Mouse (Mus musculus) liver, embryonic 14.5 days (tissue): ENCODE data around the gene Gm2832. TPM values are rescaled to one million over a fixed set of nuclear protein-coding genes. Genes with fewer than 3 reads are reported as not detected.
"Not testable (repeated sequence)": the region's sequence is repeated elsewhere in the genome, so short reads cannot be mapped to it uniquely, and the experiment has no call there.

Experiments
- ATAC-seq: fragments of 200-750 bp; cut with Nextera tagmentation; 2 replicates; pipeline ENCODE4 v1.8.0; 2017; ENCODE audit warnings: moderate number of reproducible peaks, mild to moderate bottlenecking, moderate library complexity; ENCODE audit not compliant: insufficient read depth
- DNase-seq, 3 experiments: peaks; one replicate each; pipeline ENCODE4 v3.0.0-alpha.2; 2012 to 2013; ENCODE audit warnings: low read depth in 3 of 3, low spot score in 3 of 3
- H3K27ac ChIP-seq: fragments of 300-500 bp; sonication (generic); 2 replicates; pipeline ENCODE4 v1.5.1; 2014; ENCODE audit warnings: moderate library complexity, mild to moderate bottlenecking, control low read depth, inconsistent platforms
- H3K27me3 ChIP-seq: fragments of 300-500 bp; sonication (generic); 2 replicates; pipeline ENCODE4 v1.6.1; 2014; ENCODE audit warnings: mild to moderate bottlenecking, low read length, moderate library complexity; ENCODE audit not compliant: control insufficient read depth, insufficient read depth
- H3K36me3 ChIP-seq: fragments of 300-500 bp; sonication (generic); replicated peaks from 2 replicates; pipeline ENCODE4 v1.6.1; 2014; ENCODE audit warnings: low read depth; ENCODE audit not compliant: control insufficient read depth, insufficient read depth
- H3K4me1 ChIP-seq, 2 experiments: fragments of 200-500 bp in 1 of 2; fragments of 300-500 bp in 1 of 2; sonication (generic) in 1 of 2; replicated peaks; 2 replicates each; pipeline ENCODE4 v1.6.1; 2012 to 2014; ENCODE audit warnings: antibody characterized with exemption in 1 of 2, inconsistent platforms in 1 of 2, low read length in 1 of 2; ENCODE audit not compliant: control insufficient read depth in 2 of 2, insufficient read depth in 2 of 2
- H3K4me2 ChIP-seq: fragments of 300-500 bp; sonication (generic); 2 replicates; pipeline ENCODE4 v1.6.1; 2014; ENCODE audit warnings: low read depth, mild to moderate bottlenecking, control low read depth, moderate library complexity
- H3K4me3 ChIP-seq, 2 experiments: fragments of 200-500 bp in 1 of 2; fragments of 300-500 bp in 1 of 2; sonication (generic) in 1 of 2; 2 replicates each; pipeline ENCODE4 v1.5.1; 2012 to 2014; ENCODE audit warnings: low read depth in 2 of 2, low read length in 2 of 2, mild to moderate bottlenecking in 2 of 2, control low read depth in 1 of 2, inconsistent platforms in 1 of 2, moderate library complexity in 1 of 2; ENCODE audit not compliant: insufficient read depth in 1 of 2
- H3K9ac ChIP-seq: fragments of 300-500 bp; sonication (generic); replicated peaks from 2 replicates; pipeline ENCODE4 v1.6.1; 2014; ENCODE audit warnings: mild to moderate bottlenecking, control low read depth, moderate library complexity
- H3K9me3 ChIP-seq: fragments of 300-500 bp; sonication (generic); 2 replicates; pipeline ENCODE4 v1.6.1; 2016; ENCODE audit warnings: low read length, mixed read lengths; ENCODE audit not compliant: control insufficient read depth
- CTCF ChIP-seq: IDR thresholded peaks from 2 replicates; pipeline ENCODE4 v1.5.1; 2016; ENCODE audit warnings: antibody characterized with exemption, low read depth, control low read depth
- WGBS: fragments of 180-500 bp; shearing (Covaris S2); extraction: QIAGEN DNeasy Blood & Tissue Kit; methylation state at CpG from one replicate; pipeline ENCODE4 v1.1.7; 2014; ENCODE audit not compliant: insufficient replicate concordance; 5-methylcytosine and 5-hydroxymethylcytosine counted together
- polyA plus RNA-seq, 2 experiments: library from polyadenylated mRNA; depleted of rRNA in 1 of 2; stranded (reverse) in 1 of 2; unstranded in 1 of 2; fragments of >200 nt; fragmentation: Nextera tagmentation in 1 of 2; extraction: Ambion mirVana in 1 of 2; gene quantifications; 2 replicates each; pipeline versions ENCODE4 v1.2.1 to v1.2.3; 2012 to 2014

Gm2832 gene
- polyA plus RNA-seq (2012; rRNA removed) (not detected in 2 replicates), polyA plus RNA-seq (2014; fragmentation: Nextera tagmentation; extraction: Ambion mirVana) (not detected in 2 replicates)

DNA sequence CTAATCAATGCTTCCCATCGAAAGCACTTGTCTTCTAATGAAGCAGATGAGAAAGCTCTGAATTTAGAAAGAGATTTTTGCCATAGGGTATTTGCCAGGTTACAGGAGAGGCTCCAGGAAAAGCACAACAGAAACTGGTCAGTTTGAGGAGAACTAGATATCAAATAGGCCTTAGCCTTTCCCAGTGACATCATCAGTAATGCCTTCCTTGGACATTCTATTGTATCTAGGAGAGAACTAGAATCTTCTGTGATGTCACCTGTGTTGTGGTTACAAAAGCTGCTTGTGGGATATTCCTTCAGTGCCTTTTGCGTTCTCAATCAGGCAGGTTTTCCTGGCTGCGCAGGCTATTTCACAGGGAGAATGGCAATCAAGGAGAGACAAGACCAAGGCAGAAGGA is at the start of gene Gm2832:
Gm2832 (plus strand) TSS at position 301 of the 400 bp plus-strand sequence.
- H3K9ac ChIP-seq, DNase-seq: not testable (repeated sequence)
- 70% methylated on average over 2 of the region's 3 CpGs for WGBS

GRCm38 (mm10) chr14:41263296-41263695 is 15.3 kb upstream of the Gm2832 start:
- not testable (repeated sequence) for H3K27me3 ChIP-seq, H3K9ac ChIP-seq, H3K4me1 ChIP-seq, H3K27ac ChIP-seq, ATAC-seq, H3K36me3 ChIP-seq, H3K4me3 ChIP-seq, H3K9me3 ChIP-seq, H3K4me2 ChIP-seq, DNase-seq
- 28% methylated on average over 3 of the region's 4 CpGs for WGBS
- TF ChIP-seq CTCF: 0 out of 2 replicates have a peak, but pooled peaks have one; percentile 7

More for the DNA sequence above, at the start of gene Gm2832:
- H3K27ac ChIP-seq, H3K4me3 ChIP-seq, H3K4me1 ChIP-seq, H3K27me3 ChIP-seq, H3K4me2 ChIP-seq, H3K36me3 ChIP-seq, H3K9me3 ChIP-seq, ATAC-seq: not testable (repeated sequence)

GRCm38 (mm10) chr14:41263853-41264755 is 14.5 kb upstream of the Gm2832 start:
- H3K4me3 ChIP-seq: not testable (repeated sequence)

DNA sequence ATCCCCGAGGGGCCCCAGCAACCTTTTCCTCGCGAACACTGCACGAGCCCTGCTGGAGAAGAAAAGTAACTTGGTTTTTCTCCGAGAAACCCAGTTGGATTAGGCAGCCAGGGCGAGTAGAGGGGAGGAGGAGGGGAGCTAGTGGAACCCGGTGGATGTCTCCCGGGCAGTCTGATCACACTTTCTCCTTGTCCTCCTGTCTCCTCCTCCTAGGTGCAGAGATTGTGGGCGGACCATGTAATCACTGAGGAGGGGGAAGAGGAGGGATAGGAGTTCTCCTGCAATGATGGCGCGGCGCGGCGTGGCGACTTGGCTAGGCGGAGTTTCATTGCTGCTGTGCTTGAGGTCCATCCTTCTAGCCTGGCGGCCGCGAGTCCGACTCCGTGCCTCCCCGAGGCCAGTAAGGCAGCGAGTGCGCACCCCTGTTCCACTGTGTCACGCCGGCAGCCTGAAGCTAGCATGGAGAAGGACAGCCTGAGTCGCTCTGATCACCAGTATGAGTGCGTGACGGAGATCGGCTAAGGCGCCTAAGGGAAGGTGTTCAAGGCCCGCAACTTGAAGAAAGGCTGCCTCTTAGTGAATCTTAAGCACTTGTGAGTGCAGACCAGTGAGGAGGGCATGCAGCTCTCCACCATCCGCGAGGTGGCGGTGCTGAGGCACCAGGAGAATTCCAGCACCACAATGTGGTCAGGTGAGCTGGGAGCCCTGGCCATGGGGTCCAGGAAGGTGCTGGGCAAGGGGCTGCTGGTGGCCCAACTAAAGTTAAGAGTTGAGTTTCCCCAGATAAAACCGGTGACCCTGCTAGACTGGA is 13.6 kb upstream of the Gm2832 start:
- not testable (repeated sequence) for H3K4me3 ChIP-seq, DNase-seq, H3K9ac ChIP-seq, H3K36me3 ChIP-seq, H3K27me3 ChIP-seq, ATAC-seq, H3K4me2 ChIP-seq, H3K27ac ChIP-seq, H3K4me1 ChIP-seq, H3K9me3 ChIP-seq
- WGBS: under 1% methylated on average over 20 of the region's 36 CpGs

More at GRCm38 (mm10) chr14:41263853-41264755, 14.5 kb upstream of the Gm2832 start:
- H3K4me1 ChIP-seq, H3K27ac ChIP-seq, DNase-seq, H3K9ac ChIP-seq, H3K36me3 ChIP-seq, H3K27me3 ChIP-seq, ATAC-seq, H3K9me3 ChIP-seq, H3K4me2 ChIP-seq: not testable (repeated sequence)
- WGBS: 3% methylated on average over 26 of the region's 29 CpGs

- 33% methylated on average over 1 of the region's 1 CpGs for WGBS
- ATAC-seq: not testable (repeated sequence)
Measured at GRCm38 (mm10) chr14:41285965-41286364, 7.4 kb downstream of the Gm2832 start.

More at GRCm38 (mm10) chr14:41285965-41286364, 7.4 kb downstream of the Gm2832 start:
- H3K9me3 ChIP-seq, H3K9ac ChIP-seq, DNase-seq, H3K36me3 ChIP-seq, H3K4me2 ChIP-seq, H3K4me3 ChIP-seq, H3K27ac ChIP-seq, H3K27me3 ChIP-seq, H3K4me1 ChIP-seq: not testable (repeated sequence)

Other genes with a start within 250 kb of the Gm2832 start
- not detected in 2 replicates for gene Dydc2, start 209.6 kb upstream of the Gm2832 start, polyA plus RNA-seq (2012; rRNA removed)
- gene Dydc2, start 209.6 kb upstream of the Gm2832 start, polyA plus RNA-seq (2014; fragmentation: Nextera tagmentation; extraction: Ambion mirVana): not detected in 2 replicates
- gene Dydc1, start 205.9 kb upstream of the Gm2832 start, polyA plus RNA-seq (2012; rRNA removed): 0.03 TPM in 1 of 2 replicates, not detected in the other
- 0.11 TPM in 1 of 2 replicates, not detected in the other for gene Dydc1, start 205.9 kb upstream of the Gm2832 start, polyA plus RNA-seq (2014; fragmentation: Nextera tagmentation; extraction: Ambion mirVana)
- 7.7 and 8.3 TPM in 2 replicates for gene Mat1a, start 173.8 kb upstream of the Gm2832 start, polyA plus RNA-seq (2012; rRNA removed)
- gene Mat1a, start 173.8 kb upstream of the Gm2832 start, polyA plus RNA-seq (2014; fragmentation: Nextera tagmentation; extraction: Ambion mirVana): 20.4 and 25.0 TPM in 2 replicates
- 0.01 and 0.10 TPM in 2 replicates for gene Sftpa1, start 147.0 kb upstream of the Gm2832 start, polyA plus RNA-seq (2012; rRNA removed)
- 0.19 and 0.33 TPM in 2 replicates for gene Sftpa1, start 147.0 kb upstream of the Gm2832 start, polyA plus RNA-seq (2014; fragmentation: Nextera tagmentation; extraction: Ambion mirVana)
- gene Mbl1, start 127.3 kb upstream of the Gm2832 start, polyA plus RNA-seq (2012; rRNA removed): 5.5 and 9.6 TPM in 2 replicates
- gene Mbl1, start 127.3 kb upstream of the Gm2832 start, polyA plus RNA-seq (2014; fragmentation: Nextera tagmentation; extraction: Ambion mirVana): 26.0 and 27.5 TPM in 2 replicates
- gene Sftpd, start 93.7 kb upstream of the Gm2832 start, polyA plus RNA-seq (2012; rRNA removed): not detected in 2 replicates
- 0.27 TPM in 1 of 2 replicates, not detected in the other for gene Sftpd, start 93.7 kb upstream of the Gm2832 start, polyA plus RNA-seq (2014; fragmentation: Nextera tagmentation; extraction: Ambion mirVana)
- gene Gm5798, start 69.8 kb downstream of the Gm2832 start, polyA plus RNA-seq (2012; rRNA removed): not detected in 2 replicates
- not detected in 2 replicates for gene Gm5798, start 69.8 kb downstream of the Gm2832 start, polyA plus RNA-seq (2014; fragmentation: Nextera tagmentation; extraction: Ambion mirVana)
- gene Gm7945, start 107.6 kb downstream of the Gm2832 start, polyA plus RNA-seq (2012; rRNA removed): not detected in 2 replicates
- gene Gm7945, start 107.6 kb downstream of the Gm2832 start, polyA plus RNA-seq (2014; fragmentation: Nextera tagmentation; extraction: Ambion mirVana): not detected in 2 replicates
- gene Gm6482, start 129.5 kb downstream of the Gm2832 start, polyA plus RNA-seq (2012; rRNA removed): not detected in 2 replicates
- gene Gm6482, start 129.5 kb downstream of the Gm2832 start, polyA plus RNA-seq (2014; fragmentation: Nextera tagmentation; extraction: Ambion mirVana): not detected in 2 replicates
- not detected in 2 replicates for gene Gm7954, start 174.7 kb downstream of the Gm2832 start, polyA plus RNA-seq (2012; rRNA removed)
- gene Gm7954, start 174.7 kb downstream of the Gm2832 start, polyA plus RNA-seq (2014; fragmentation: Nextera tagmentation; extraction: Ambion mirVana): not detected in 2 replicates
- gene Gm3486, start 210.7 kb downstream of the Gm2832 start, polyA plus RNA-seq (2012; rRNA removed): not detected in 2 replicates
- not detected in 2 replicates for gene Gm3486, start 210.7 kb downstream of the Gm2832 start, polyA plus RNA-seq (2014; fragmentation: Nextera tagmentation; extraction: Ambion mirVana)